Mouse (Mus musculus): ENCODE measurements around the gene Bco2. TPM values are rescaled to one million over a fixed set of nuclear protein-coding genes. Genes with fewer than 3 reads are reported as not detected.

The Bco2 gene
- polyA plus RNA-seq, 1 experiment from 2014 or later = 0.17 TPM

DNA sequence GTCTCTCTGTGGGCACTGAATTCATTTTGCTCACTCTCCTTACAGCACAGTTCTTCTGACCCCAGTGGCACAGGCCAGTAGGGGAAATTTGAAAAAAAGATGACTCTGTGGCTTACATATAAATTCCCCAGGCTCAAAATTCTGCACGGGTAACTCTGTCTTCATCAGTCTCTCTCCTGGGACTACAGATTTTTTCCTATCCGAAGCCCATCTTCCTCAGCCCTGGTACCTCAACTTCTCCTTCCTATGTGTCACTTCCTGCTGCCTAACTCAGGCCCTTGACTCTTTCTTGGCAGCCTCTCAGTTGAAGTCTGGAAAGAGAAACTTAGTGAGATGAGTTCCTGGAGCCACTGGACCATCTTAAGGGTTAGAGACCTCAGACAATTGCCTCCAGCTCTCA lies 1.4 kb downstream of the Bco2 start:
- Histone ChIP-seq H3K27ac (replicated peaks) (peak overlapping the region; percentile 93), H3K9me3 (no peaks in the 10 kb centered on the region), H3K27me3 (no peaks in the 10 kb centered on the region), H3K4me1 (peaks cover 16% of the 10 kb centered on the region), H3K9ac (replicated peaks) (no peak overlapping the region), H3K4me3 (no peak overlapping the region), H3K36me3 (no peaks in the 10 kb centered on the region), H3K4me2 (replicated peaks) (no peak overlapping the region)
- ATAC-seq (ENCODE audit: low FRiP score, low read depth) = no peak
- WGBS = 72% methylated on average over 2 of the region's 2 CpGs

DNA sequence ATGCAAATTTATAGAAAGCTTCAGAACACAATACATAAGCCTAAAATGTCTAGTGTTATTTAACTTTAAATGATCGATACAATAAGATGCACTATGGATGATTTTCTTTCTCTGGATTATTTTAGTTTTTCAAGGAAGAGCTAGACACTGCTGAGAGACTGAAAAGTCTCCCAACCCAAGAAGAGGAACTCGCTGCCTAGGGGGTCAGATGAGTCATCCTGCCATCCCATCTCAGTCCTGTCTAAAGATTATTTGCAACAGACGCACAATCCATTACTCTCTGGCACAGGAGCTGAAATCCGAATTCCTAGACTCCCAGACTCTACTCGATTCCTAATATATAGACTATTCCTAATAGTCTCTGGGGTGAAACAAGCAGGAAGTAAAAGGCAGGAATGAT lies 2.8 kb downstream of the Bco2 start:
- WGBS = 87% methylated on average over 5 of the region's 5 CpGs
- no peaks in the 10 kb centered on the region for H3K27me3 ChIP-seq
- H3K4me1 ChIP-seq = peaks cover 16% of the 10 kb centered on the region

DNA sequence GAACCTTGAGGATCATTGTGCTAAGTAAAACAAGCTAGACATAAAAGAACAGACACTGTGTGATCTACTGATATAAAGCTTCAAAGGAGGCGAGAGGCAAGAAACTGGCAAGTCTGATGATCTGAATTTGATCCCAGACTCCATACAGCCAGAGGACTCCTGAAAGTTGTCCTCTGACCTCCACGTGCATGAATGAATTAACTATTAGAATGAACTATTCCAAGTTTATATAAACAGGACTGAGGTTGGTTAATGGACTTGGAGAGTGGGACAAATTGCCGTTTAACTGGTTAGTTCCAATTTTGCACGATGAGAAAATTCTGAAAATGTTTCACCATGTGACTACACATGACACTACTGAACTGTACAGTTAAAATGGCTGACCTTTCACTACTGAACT lies 6.0 kb downstream of the Bco2 start:
- Histone ChIP-seq H3K4me1 (peaks cover 1% of the 10 kb centered on the region), H3K27me3 (no peaks in the 10 kb centered on the region), H3K4me2 (replicated peaks) (no peak overlapping the region), H3K27ac (replicated peaks) (no peak overlapping the region), H3K4me3 (no peak overlapping the region), H3K36me3 (no peaks in the 10 kb centered on the region), H3K9ac (replicated peaks) (no peak overlapping the region), H3K9me3 (no peaks in the 10 kb centered on the region)
- 89% methylated on average over 4 of the region's 4 CpGs for WGBS
- no peak for ATAC-seq (ENCODE audit: low FRiP score, low read depth)

More for the DNA sequence above, 2.8 kb downstream of the Bco2 start:
- ATAC-seq (ENCODE audit: low FRiP score, low read depth) = no peak
- no peak overlapping the region for H3K9ac ChIP-seq (replicated peaks)
- no peak overlapping the region for H3K27ac ChIP-seq (replicated peaks)
- H3K4me2 ChIP-seq (replicated peaks) = no peak overlapping the region
- H3K36me3 ChIP-seq = no peaks in the 10 kb centered on the region
- no peaks in the 10 kb centered on the region for H3K9me3 ChIP-seq
- no peak overlapping the region for H3K4me3 ChIP-seq

DNA sequence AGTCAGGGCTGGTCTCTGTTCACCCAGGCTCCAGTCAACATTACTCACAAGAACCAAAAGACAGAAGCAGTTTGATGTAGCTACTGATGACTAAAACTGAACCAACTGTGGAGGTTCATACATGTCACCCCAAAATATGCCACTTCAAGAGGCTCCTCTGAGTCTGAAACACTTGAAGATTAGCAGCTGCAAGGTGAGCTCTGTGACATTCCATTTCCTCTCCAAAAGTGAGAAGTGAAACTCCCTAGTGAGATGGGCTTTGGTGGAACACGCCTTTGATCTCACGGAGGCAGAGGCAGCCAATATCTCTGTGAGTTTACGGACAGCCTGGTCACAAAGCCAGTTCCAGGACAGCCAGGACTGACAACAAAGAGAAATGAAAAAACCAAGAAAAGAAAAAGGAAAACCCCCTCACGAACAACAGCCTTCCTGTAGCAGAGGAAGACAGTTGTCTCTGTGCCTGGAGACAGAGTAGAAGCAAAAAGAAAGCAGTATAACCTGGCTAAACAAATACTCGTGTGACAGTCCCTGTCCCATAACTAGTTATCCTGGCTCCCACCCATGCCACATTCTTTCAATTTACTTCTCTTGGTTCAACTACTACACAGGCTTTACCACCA lies 7.0 kb downstream of the Bco2 start:
- no peak overlapping the region for H3K9ac ChIP-seq (replicated peaks)
- 63% methylated on average over 5 of the region's 5 CpGs for WGBS

DNA sequence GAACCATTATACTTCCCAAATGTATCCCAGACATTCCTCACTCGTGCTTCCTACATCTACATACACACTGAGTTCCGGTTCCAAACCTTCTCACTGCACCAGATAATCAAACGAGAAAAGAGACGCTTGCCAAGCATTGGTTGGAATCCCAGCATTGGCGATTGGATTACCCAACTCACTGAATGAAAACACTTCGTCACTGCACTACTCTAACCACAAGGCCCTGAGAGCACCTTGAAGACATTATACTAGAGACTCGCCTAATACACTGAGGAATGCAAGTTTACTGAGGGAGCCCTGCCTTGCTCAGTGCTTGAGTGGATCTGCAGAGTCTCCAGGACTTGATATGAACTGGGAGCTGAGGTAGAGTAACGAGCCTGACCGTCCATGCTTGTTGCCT lies 12.6 kb downstream of the Bco2 start:
- no peak overlapping the region for H3K27ac ChIP-seq (replicated peaks)
- H3K4me2 ChIP-seq (replicated peaks) = no peak overlapping the region
- no peak for ATAC-seq (ENCODE audit: low FRiP score, low read depth)
- no peak overlapping the region for H3K9ac ChIP-seq (replicated peaks)
- H3K4me3 ChIP-seq = no peak overlapping the region
- no peaks in the 10 kb centered on the region for H3K9me3 ChIP-seq
- WGBS = 77% methylated on average over 9 of the region's 9 CpGs
- no peaks in the 10 kb centered on the region for H3K36me3 ChIP-seq
- H3K4me1 ChIP-seq = peaks cover 4% of the 10 kb centered on the region; the same call in 1 of the 2 replicates
- H3K27me3 ChIP-seq = no peaks in the 10 kb centered on the region

More for the DNA sequence above, 7.0 kb downstream of the Bco2 start:
- Histone ChIP-seq H3K4me1 (no peaks in the 10 kb centered on the region), H3K4me3 (no peak overlapping the region), H3K27me3 (no peaks in the 10 kb centered on the region), H3K4me2 (replicated peaks) (no peak overlapping the region), H3K9me3 (no peaks in the 10 kb centered on the region), H3K36me3 (no peaks in the 10 kb centered on the region), H3K27ac (replicated peaks) (no peak overlapping the region)
- ATAC-seq (ENCODE audit: low FRiP score, low read depth) = no peak

DNA sequence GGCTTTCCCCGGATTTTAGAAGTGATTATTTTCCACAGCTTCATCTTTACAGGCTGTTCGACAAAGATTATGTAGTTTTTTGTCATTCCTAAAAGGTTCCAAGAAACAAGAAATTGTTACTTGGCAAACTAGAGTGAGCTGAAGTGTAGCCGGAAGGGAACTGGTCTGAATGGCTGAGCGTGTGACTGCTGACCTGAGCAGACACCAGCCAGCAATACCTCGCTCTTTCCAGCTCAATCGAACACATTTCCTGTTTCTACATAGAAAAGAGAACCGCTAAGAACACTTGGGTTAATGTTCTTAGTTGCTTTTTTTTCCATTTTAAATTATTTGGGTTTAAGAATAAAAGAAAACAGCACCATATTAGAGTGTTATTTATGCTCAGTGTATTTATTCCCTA lies 14.8 kb downstream of the Bco2 start:
- ATAC-seq (ENCODE audit: low FRiP score, low read depth) = no peak
- Histone ChIP-seq H3K27ac (replicated peaks) (no peak overlapping the region), H3K27me3 (no peaks in the 10 kb centered on the region), H3K4me3 (no peak overlapping the region), H3K9ac (replicated peaks) (no peak overlapping the region), H3K4me2 (replicated peaks) (no peak overlapping the region), H3K36me3 (no peaks in the 10 kb centered on the region), H3K4me1 (peaks cover 4% of the 10 kb centered on the region; the same call in 1 of the 2 replicates), H3K9me3 (no peaks in the 10 kb centered on the region)
- WGBS = 75% methylated on average over 7 of the region's 7 CpGs

DNA sequence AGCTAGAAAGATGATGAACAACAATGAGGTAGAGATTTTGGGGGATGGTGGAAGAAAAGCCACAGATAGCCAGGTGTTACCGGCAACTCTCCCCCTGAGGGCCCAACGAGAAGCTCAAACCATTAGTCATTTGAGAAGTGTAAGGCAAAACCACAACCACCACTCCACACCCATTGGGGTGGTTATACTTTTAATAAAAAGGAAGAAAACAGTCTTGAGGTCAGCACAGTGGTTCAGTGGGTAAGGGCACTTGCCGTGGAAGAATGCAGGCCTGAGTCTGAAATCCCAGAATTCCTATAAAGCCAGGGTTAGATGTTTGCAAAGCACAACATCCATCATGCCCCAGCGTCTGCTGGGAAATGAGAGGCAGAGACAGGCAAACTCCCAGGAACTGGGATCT lies 17.7 kb downstream of the Bco2 start:
- Histone ChIP-seq H3K27ac (replicated peaks) (no peak overlapping the region), H3K9me3 (no peaks in the 10 kb centered on the region), H3K27me3 (no peaks in the 10 kb centered on the region; the same call in 1 of the 2 replicates), H3K9ac (replicated peaks) (no peak overlapping the region), H3K4me3 (no peak overlapping the region), H3K36me3 (no peaks in the 10 kb centered on the region), H3K4me2 (replicated peaks) (no peak overlapping the region), H3K4me1 (peaks cover 4% of the 10 kb centered on the region; the same call in 1 of the 2 replicates)
- ATAC-seq (ENCODE audit: low FRiP score, low read depth) = no peak
- WGBS = 81% methylated on average over 4 of the region's 4 CpGs

DNA sequence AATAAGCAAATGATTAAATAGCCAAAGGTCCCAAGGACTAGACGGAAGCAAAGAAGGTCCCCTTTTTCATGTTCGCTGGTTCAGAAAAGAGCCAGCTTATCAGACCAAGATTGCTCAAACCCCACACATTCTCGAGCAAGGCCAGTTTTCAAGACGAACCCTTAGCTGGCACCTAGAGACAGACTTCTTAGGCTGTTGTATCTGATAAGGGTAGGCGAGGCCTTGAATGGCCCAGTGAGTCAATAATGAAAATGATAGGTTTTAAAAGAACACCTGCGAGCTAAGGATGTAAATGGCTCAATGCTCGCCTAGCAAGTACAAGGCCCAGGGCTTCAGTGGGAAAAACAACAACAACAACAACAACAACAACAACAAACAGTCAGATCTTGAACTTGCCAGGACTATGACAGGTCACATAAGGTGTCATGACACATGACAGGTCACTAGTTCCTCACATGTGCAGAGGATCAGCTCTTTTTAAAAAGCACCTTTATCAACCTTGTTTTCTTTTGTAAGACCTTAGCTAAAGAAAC lies 18.3 kb downstream of the Bco2 start:
- no peaks in the 10 kb centered on the region; the same call in 1 of the 2 replicates for H3K27me3 ChIP-seq
- H3K27ac ChIP-seq (replicated peaks) = no peak overlapping the region
- H3K9me3 ChIP-seq = no peaks in the 10 kb centered on the region
- peaks cover 4% of the 10 kb centered on the region; the same call in 1 of the 2 replicates for H3K4me1 ChIP-seq
- ATAC-seq (ENCODE audit: low FRiP score, low read depth) = no peak
- 86% methylated on average over 7 of the region's 7 CpGs for WGBS
- no peak overlapping the region for H3K4me3 ChIP-seq
- no peak overlapping the region for H3K4me2 ChIP-seq (replicated peaks)
- no peak overlapping the region for H3K9ac ChIP-seq (replicated peaks)
- H3K36me3 ChIP-seq = no peaks in the 10 kb centered on the region

DNA sequence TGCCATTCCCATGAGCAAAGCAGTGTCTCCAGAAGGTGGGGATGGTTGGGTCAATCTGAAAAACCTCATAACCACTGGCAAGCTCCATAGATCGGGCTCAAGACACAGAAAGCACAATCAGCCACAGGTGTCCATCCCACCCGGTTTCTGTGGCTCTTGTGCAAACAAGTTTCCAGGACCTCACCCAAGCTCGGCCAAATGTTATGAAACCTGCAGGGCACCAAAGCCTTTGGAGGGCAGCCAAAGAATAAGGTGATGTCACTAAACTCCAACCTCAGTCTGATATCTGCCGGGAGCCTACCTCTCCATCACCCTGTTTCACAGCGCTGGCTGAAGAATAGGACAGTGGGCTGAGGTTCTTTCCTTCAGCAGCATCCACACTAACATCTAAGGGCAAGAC lies 19.1 kb downstream of the Bco2 start:
- ATAC-seq (ENCODE audit: low FRiP score, low read depth) = no peak
- no peak overlapping the region for H3K4me2 ChIP-seq (replicated peaks)

DNA sequence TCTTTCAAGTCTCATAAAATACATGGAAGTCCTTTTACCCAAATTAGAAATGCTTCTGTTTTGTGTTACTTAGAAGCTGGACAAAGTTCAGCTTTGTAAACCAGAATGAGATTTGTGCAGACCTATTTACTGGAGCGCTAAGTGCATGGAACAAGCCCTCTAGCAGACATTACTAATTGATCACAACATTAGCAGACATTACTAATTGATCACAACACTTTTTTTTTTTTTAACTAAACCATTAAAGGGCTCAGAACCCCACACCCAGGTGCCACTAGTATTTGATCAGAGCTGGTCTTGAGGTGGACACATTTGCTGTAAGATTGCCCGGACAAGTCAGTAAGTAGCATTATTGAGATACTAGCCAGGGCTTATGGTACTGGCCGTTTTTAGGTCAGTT lies 21.2 kb downstream of the Bco2 start:
- Histone ChIP-seq H3K27ac (replicated peaks) (no peak overlapping the region), H3K9ac (replicated peaks) (no peak overlapping the region), H3K4me2 (replicated peaks) (no peak overlapping the region), H3K27me3 (no peaks in the 10 kb centered on the region; the same call in 1 of the 2 replicates), H3K9me3 (no peaks in the 10 kb centered on the region), H3K4me3 (no peak overlapping the region), H3K4me1 (no peaks in the 10 kb centered on the region), H3K36me3 (no peaks in the 10 kb centered on the region)
- 76% methylated on average over 3 of the region's 3 CpGs for WGBS
- ATAC-seq (ENCODE audit: low FRiP score, low read depth) = no peak

More for the DNA sequence above, 19.1 kb downstream of the Bco2 start:
- no peak overlapping the region for H3K4me3 ChIP-seq
- H3K27ac ChIP-seq (replicated peaks) = no peak overlapping the region
- H3K9ac ChIP-seq (replicated peaks) = no peak overlapping the region
- peaks cover 4% of the 10 kb centered on the region; the same call in 1 of the 2 replicates for H3K4me1 ChIP-seq
- H3K27me3 ChIP-seq = no peaks in the 10 kb centered on the region; the same call in 1 of the 2 replicates
- 87% methylated on average over 5 of the region's 5 CpGs for WGBS
- H3K9me3 ChIP-seq = no peaks in the 10 kb centered on the region
- H3K36me3 ChIP-seq = no peaks in the 10 kb centered on the region

DNA sequence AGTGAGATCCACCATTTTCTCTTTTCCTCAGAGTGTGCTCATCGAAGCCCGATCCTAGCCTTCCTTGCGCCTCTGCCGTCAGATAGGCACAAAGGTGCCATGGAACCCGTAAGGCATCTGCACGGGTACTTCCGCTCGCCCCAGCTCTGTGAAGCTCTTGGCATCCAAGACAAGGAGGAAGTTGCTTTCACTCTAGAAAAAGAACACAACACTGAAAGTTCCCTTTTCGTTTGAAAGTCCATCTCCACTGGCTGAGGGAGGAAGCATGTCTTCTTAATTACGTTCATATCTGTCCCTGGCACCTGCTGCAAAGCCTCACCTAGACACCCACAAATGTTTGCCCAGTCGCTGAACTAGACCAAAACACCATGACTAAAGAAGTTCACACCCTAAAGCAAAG lies 21.7 kb downstream of the Bco2 start:
- H3K9ac ChIP-seq (replicated peaks) = no peak overlapping the region
- no peak overlapping the region for H3K4me3 ChIP-seq
- no peak overlapping the region for H3K27ac ChIP-seq (replicated peaks)
- ATAC-seq (ENCODE audit: low FRiP score, low read depth) = no peak
- no peaks in the 10 kb centered on the region; the same call in 1 of the 2 replicates for H3K27me3 ChIP-seq
- H3K4me2 ChIP-seq (replicated peaks) = no peak overlapping the region
- 87% methylated on average over 11 of the region's 11 CpGs for whole genome bisulfite sequencing
- H3K9me3 ChIP-seq = no peaks in the 10 kb centered on the region
- H3K36me3 ChIP-seq = no peaks in the 10 kb centered on the region
- H3K4me1 ChIP-seq = no peaks in the 10 kb centered on the region

DNA sequence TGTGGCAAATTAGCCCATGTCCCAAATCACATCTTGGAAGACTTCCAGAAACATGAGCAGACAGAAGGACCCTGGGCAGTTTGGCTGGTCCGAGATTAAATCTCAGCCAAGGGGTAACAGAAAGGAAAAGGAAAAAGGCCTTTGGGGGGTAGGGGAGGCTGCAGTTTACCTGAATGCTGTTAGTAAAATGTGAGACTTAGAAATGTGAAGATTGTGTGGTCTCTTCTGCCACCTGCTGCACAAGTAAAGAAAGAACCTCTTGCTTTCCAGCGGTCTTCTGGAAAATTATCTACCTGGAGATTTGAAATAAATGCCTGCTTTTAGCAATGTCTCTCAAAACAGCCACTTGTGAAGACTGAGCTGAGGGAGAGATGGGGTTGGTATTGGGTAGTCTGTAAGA lies 24.1 kb downstream of the Bco2 start:
- H3K27me3 ChIP-seq = no peaks in the 10 kb centered on the region; the same call in 1 of the 2 replicates
- no peak overlapping the region for H3K4me2 ChIP-seq (replicated peaks)
- WGBS = 33% methylated on average over 2 of the region's 2 CpGs

More for the DNA sequence above, 24.1 kb downstream of the Bco2 start:
- ATAC-seq (ENCODE audit: low FRiP score, low read depth) = no peak
- Histone ChIP-seq H3K9me3 (no peaks in the 10 kb centered on the region), H3K4me1 (peaks cover 8% of the 10 kb centered on the region), H3K4me3 (no peak overlapping the region), H3K36me3 (no peaks in the 10 kb centered on the region), H3K27ac (replicated peaks) (no peak overlapping the region), H3K9ac (replicated peaks) (no peak overlapping the region)

Data from midbrain, embryonic 12.5 days (tissue).